Mouse (Mus musculus): ENCODE results near the gene Pgghg. TPM values are rescaled to one million over a fixed set of nuclear protein-coding genes. Genes with fewer than 3 reads are reported as not detected.

The Pgghg gene
- polyA plus RNA-seq, 1 experiment from 2014 or later: 22.6 TPM

- Histone ChIP-seq H3K4me3 (ENCODE audit: low read depth, low read length) (no peak overlapping the region), H3K27me3 (ENCODE audit: insufficient read depth, low read length) (no peaks in the 10 kb centered on the region), H3K9me3 (ENCODE audit: low read depth, low read length) (no peaks in the 10 kb centered on the region), H3K4me1 (ENCODE audit: insufficient read depth) (no peaks in the 10 kb centered on the region), H3K4me2 (no peak overlapping the region), H3K9ac (no peak overlapping the region), H3K36me3 (ENCODE audit: insufficient read depth) (no peaks in the 10 kb centered on the region), H3K27ac (ENCODE audit: low read depth) (no peak overlapping the region)
- WGBS: 58% methylated on average over 5 of the region's 5 CpGs
- no peak for TF ChIP-seq CTCF (IDR thresholded peaks at IDR 0.05; ENCODE audit: low read depth)
- ATAC-seq (ENCODE audit: insufficient read depth) (no peak), DNase-seq (no peak)
Observed at GRCm38 (mm10) chr7:140912846-140913482, 28.2 kb upstream of the Pgghg start.

DNA sequence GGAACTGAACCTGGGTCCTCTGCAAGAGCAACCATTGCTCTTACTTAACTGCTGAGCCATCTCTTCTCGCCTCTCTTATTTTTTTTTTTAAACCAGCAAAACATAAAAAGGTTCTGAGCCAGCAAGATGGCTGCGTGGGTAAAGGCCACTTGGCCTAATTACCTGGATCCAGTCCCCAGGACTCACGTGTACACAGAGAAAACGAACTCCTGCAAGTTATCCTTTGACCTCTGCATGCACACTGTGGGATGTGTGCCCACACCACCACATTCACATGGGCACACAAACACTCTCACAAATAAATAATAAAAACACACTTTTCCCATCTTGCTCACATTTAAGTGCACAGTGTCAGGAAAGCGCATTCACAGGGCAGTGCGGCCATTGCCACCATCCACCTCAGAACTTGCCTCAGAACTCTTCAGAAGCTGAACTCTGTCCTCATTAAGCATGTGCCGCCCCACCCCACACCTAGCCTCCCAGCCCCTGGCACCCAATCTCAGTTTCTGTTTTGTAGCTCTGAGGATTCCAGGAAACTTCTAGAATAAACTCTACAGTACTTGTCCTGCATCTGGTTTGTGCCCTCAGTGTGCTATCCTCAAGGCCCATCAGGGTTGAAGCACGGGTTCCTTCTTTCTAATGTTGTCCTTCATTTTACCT is 27.0 kb upstream of the Pgghg start:
- ATAC-seq (ENCODE audit: insufficient read depth) (no peak), DNase-seq (no peak)
- H3K27ac ChIP-seq (ENCODE audit: low read depth): no peak overlapping the region
- no peaks in the 10 kb centered on the region for H3K36me3 ChIP-seq (ENCODE audit: insufficient read depth)
- H3K9me3 ChIP-seq (ENCODE audit: low read depth, low read length): no peaks in the 10 kb centered on the region
- WGBS: 76% methylated on average over 8 of the region's 8 CpGs
- H3K4me1 ChIP-seq (ENCODE audit: insufficient read depth): no peaks in the 10 kb centered on the region
- no peaks in the 10 kb centered on the region for H3K27me3 ChIP-seq (ENCODE audit: insufficient read depth, low read length)
- no peak overlapping the region for H3K9ac ChIP-seq
- TF ChIP-seq CTCF (IDR thresholded peaks at IDR 0.05; ENCODE audit: low read depth): no peak
- H3K4me2 ChIP-seq: no peak overlapping the region
- no peak overlapping the region for H3K4me3 ChIP-seq (ENCODE audit: low read depth, low read length)

GRCm38 (mm10) chr7:140919911-140920310 is 21.3 kb upstream of the Pgghg start:
- no peaks in the 10 kb centered on the region for H3K4me1 ChIP-seq (ENCODE audit: insufficient read depth)
- H3K27ac ChIP-seq (ENCODE audit: low read depth): no peak overlapping the region
- H3K36me3 ChIP-seq (ENCODE audit: insufficient read depth): no peaks in the 10 kb centered on the region
- no peak for TF ChIP-seq CTCF (IDR thresholded peaks at IDR 0.05; ENCODE audit: low read depth)
- H3K27me3 ChIP-seq (ENCODE audit: insufficient read depth, low read length): peaks cover 52% of the 10 kb centered on the region
- H3K4me3 ChIP-seq (ENCODE audit: low read depth, low read length): no peak overlapping the region
- no peak overlapping the region for H3K4me2 ChIP-seq
- H3K9ac ChIP-seq: no peak overlapping the region
- WGBS: 29% methylated on average over 4 of the region's 4 CpGs
- no peak for DNase-seq
- no peak for ATAC-seq (ENCODE audit: insufficient read depth)
- no peaks in the 10 kb centered on the region for H3K9me3 ChIP-seq (ENCODE audit: low read depth, low read length)

DNA sequence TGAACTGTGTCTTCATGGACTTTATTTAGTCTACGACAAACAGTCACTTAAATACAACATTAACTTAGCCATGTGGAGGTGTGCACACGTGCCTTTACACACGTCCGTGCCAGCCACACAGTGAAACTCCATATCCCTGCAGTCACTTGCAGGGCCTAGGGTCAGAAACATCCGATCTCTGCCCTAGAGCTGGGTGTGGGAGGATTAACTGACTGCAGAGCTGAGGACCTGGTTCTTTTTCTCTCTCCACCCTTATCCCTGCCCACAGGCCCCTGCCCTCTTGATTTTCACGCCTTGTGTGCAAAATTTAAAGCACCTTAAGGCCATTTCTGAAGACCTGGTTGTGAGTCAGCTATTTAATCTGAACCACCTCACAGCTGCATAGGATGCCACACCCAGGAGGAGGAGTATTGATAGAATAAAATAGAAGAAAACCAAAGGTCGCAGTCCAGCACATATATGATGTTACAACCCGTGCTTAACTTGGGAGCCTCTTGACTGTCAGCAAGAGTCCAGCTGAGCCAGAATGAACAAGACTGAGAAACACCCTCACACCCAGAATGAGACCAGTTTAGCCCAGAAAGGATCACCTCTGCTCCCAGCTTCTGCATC is 20.7 kb upstream of the Pgghg start, which contains the start of gene Nlrp6:
TSS of gene Nlrp6 (plus strand) at position 485 of the 612 bp plus-strand sequence.
- no peak within 1 kb of the TSS for H3K4me2 ChIP-seq
- DNase-seq: no peak
- H3K9me3 ChIP-seq (ENCODE audit: low read depth, low read length): no peaks in the 10 kb centered on the region
- no peak within 1 kb of the TSS for H3K9ac ChIP-seq
- no peaks in the 10 kb centered on the region for H3K4me1 ChIP-seq (ENCODE audit: insufficient read depth)
- no peak within 1 kb of the TSS for H3K27ac ChIP-seq (ENCODE audit: low read depth)
- H3K27me3 ChIP-seq (ENCODE audit: insufficient read depth, low read length): peaks cover 55% of the 10 kb centered on the region
- WGBS: 62% methylated on average over 8 of the region's 8 CpGs
- no peak within 1 kb of the TSS for H3K4me3 ChIP-seq (ENCODE audit: low read depth, low read length)
- H3K36me3 ChIP-seq (ENCODE audit: insufficient read depth): no peaks in the 10 kb centered on the region
- ATAC-seq (ENCODE audit: insufficient read depth): no peak
- no peak for TF ChIP-seq CTCF (IDR thresholded peaks at IDR 0.05; ENCODE audit: low read depth)

GRCm38 (mm10) chr7:140921225-140921975 is 19.8 kb upstream of the Pgghg start:
- Histone ChIP-seq H3K4me3 (ENCODE audit: low read depth, low read length) (no peak overlapping the region), H3K4me1 (ENCODE audit: insufficient read depth) (no peaks in the 10 kb centered on the region), H3K27ac (ENCODE audit: low read depth) (no peak overlapping the region), H3K27me3 (ENCODE audit: insufficient read depth, low read length) (peaks cover 55% of the 10 kb centered on the region), H3K36me3 (ENCODE audit: insufficient read depth) (no peaks in the 10 kb centered on the region), H3K4me2 (no peak overlapping the region), H3K9me3 (ENCODE audit: low read depth, low read length) (no peaks in the 10 kb centered on the region), H3K9ac (no peak overlapping the region)
- no peak for DNase-seq
- no peak for TF ChIP-seq CTCF (IDR thresholded peaks at IDR 0.05; ENCODE audit: low read depth)
- ATAC-seq (ENCODE audit: insufficient read depth): no peak
- 26% methylated on average over 22 of the region's 22 CpGs for WGBS

DNA sequence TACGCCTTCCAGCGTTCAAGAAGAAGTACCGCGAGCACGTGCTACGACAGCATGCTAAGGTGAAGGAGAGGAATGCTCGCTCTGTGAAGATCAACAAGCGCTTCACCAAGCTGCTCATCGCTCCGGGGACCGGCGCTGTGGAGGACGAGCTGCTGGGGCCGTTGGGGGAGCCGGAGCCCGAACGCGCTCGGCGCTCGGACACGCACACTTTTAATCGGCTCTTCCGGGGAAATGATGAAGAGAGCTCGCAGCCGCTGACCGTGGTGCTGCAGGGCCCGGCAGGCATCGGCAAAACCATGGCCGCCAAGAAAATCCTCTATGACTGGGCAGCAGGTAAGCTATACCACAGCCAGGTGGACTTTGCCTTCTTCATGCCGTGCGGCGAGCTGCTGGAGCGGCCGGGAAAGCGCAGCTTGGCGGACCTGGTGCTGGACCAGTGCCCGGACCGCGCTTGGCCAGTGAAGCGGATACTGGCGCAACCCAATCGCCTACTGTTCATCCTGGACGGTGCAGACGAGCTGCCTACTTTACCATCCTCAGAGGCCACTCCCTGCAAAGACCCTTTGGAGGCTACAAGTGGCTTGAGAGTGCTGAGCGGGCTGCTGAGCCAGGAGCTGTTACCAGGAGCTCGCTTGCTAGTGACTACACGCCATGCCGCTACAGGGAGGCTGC is 18.7 kb upstream of the Pgghg start:
- under 1% methylated on average over 49 of the region's 49 CpGs for WGBS
- ATAC-seq (ENCODE audit: insufficient read depth) (0 out of 2 replicates have a peak, but pooled peaks have one; percentile 21), DNase-seq (peak; percentile 60)
- Histone ChIP-seq H3K27ac (ENCODE audit: low read depth) (no peak overlapping the region), H3K9ac (no peak overlapping the region), H3K4me2 (peak overlapping the region; percentile 61), H3K4me1 (ENCODE audit: insufficient read depth) (no peaks in the 10 kb centered on the region), H3K27me3 (ENCODE audit: insufficient read depth, low read length) (peaks cover 55% of the 10 kb centered on the region), H3K4me3 (ENCODE audit: low read depth, low read length) (peak overlapping the region; percentile 32), H3K36me3 (ENCODE audit: insufficient read depth) (no peaks in the 10 kb centered on the region), H3K9me3 (ENCODE audit: low read depth, low read length) (no peaks in the 10 kb centered on the region)
- TF ChIP-seq CTCF (IDR thresholded peaks at IDR 0.05; ENCODE audit: low read depth): no peak

All from lung, embryonic 14.5 days (tissue).